Mouse (Mus musculus) 416B (cell line): ENCODE results near the gene Anapc4.
A peak's percentile ranks its signal among the peaks of the same experiment; 100 is the strongest.

Experiments
- DNase-seq: peaks from one replicate; pipeline ENCODE4 v3.0.0; 2011; ENCODE audit warnings: low read depth

Gene Anapc4

GRCm38 (mm10) chr5:52868918-52869703, 35.3 kb downstream of the Anapc4 start:
- no peak for DNase-seq

GRCm38 (mm10) chr5:52871461-52871860, 37.6 kb downstream of the Anapc4 start:
- DNase-seq: no peak

GRCm38 (mm10) chr5:52871986-52872385, 38.2 kb downstream of the Anapc4 start:
- DNase-seq: no peak

GRCm38 (mm10) chr5:52878847-52879246, 45.0 kb downstream of the Anapc4 start:
- DNase-seq: peak; percentile 81

- DNase-seq: no peak
Measured at GRCm38 (mm10) chr5:52879926-52880325, 46.1 kb downstream of the Anapc4 start.

- no peak for DNase-seq
Measured at GRCm38 (mm10) chr5:52882446-52882845, 48.6 kb downstream of the Anapc4 start.

- DNase-seq: peak; percentile 79
Measured at GRCm38 (mm10) chr5:52887085-52887484, 53.3 kb downstream of the Anapc4 start.

- DNase-seq: peak; percentile 67
Measured at GRCm38 (mm10) chr5:52889919-52890318, 56.1 kb downstream of the Anapc4 start.

- DNase-seq: no peak
Measured at GRCm38 (mm10) chr5:52891949-52892835, 58.4 kb downstream of the Anapc4 start.

GRCm38 (mm10) chr5:52893938-52894337, 60.1 kb downstream of the Anapc4 start:
- no peak for DNase-seq

- DNase-seq: no peak
Measured at GRCm38 (mm10) chr5:52904246-52904645, 70.4 kb downstream of the Anapc4 start.

GRCm38 (mm10) chr5:52904671-52905070, 70.9 kb downstream of the Anapc4 start:
- no peak for DNase-seq

- peak; percentile 64 for DNase-seq
Measured at GRCm38 (mm10) chr5:52908246-52908645, 74.4 kb downstream of the Anapc4 start.

- peak; percentile 98 for DNase-seq
Measured at GRCm38 (mm10) chr5:52910159-52910591, 76.4 kb downstream of the Anapc4 start.

GRCm38 (mm10) chr5:52911286-52911870, 77.6 kb downstream of the Anapc4 start:
- no peak for DNase-seq

GRCm38 (mm10) chr5:52913711-52914110, 79.9 kb downstream of the Anapc4 start:
- no peak for DNase-seq

- DNase-seq: no peak
Measured at GRCm38 (mm10) chr5:52916186-52916585, 82.4 kb downstream of the Anapc4 start.
